In the genomic region with DNA sequence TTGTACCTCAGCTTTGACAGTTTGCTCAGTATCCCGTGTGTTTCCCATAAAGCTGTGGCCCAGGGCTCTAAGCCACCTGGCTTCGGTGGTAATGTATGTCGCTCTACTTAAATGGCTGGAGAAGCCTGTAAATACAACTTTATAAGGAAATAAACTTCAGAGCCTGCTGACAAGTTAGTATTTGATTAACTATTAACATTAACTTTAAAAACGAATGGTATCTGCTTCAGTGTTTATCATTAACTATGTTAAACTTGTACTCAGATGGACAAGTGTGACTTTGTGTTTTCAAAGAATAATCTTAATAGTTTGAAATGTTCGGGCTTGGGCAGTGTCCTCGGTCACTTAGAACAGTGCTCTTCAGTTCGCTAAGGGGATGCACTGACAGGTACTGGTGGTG, we compare ENCODE assay signal across 25 mouse cellular contexts.
"Had no signal": no experiment of that assay in that cellular context is flagged by ENCODE, and none has a peak within 500 bp of the region (broad histone marks: within the 10 kb centered on the region; RNA-seq: fewer than 3 reads in every experiment).

No protein-coding gene starts in this region.

- H3K27me3 ChIP-seq: heart, embryonic 12.5 days; hindbrain, embryonic 12.5 days; intestine, embryonic 15.5 days; liver, embryonic 13.5 days; liver, embryonic 15.5 days had no signal

- H3K36me3 ChIP-seq: liver, embryonic 13.5 days; liver, embryonic 15.5 days had no signal

- H3K27ac ChIP-seq: gastrocnemius, adult 2 months; heart, embryonic 10.5 days; hindbrain, embryonic 10.5 days; hindbrain, embryonic 12.5 days; hindbrain, embryonic 14.5 days; intestine, embryonic 15.5 days; left cerebral cortex, adult 2 months; limb, embryonic 10.5 days; limb, embryonic 12.5 days; liver, embryonic 13.5 days; liver, embryonic 15.5 days had no signal

- H3K4me1 ChIP-seq: limb, embryonic 10.5 days; liver, embryonic 13.5 days; liver, embryonic 15.5 days had no signal

- H3K4me2 ChIP-seq: heart, embryonic 12.5 days; hindbrain, embryonic 12.5 days; hindbrain, embryonic 14.5 days; intestine, embryonic 15.5 days; limb, embryonic 12.5 days; liver, embryonic 11.5 days; liver, embryonic 13.5 days; liver, embryonic 15.5 days had no signal

- DNase-seq: gastrocnemius, adult 2 months; gastrocnemius, postnatal 10 days; gastrocnemius, postnatal 25 days; heart, adult 18-20 months; heart, postnatal 10 days; heart, postnatal 4 days; kidney, postnatal 36 days; liver; liver, embryonic 13.5 days; liver, postnatal 0 days had no signal

- H3K4me3 ChIP-seq: gastrocnemius, adult 2 months; heart, embryonic 10.5 days; heart, embryonic 12.5 days; hindbrain, embryonic 10.5 days; hindbrain, embryonic 12.5 days; intestine, embryonic 15.5 days; layer of hippocampus, adult 2 months; left cerebral cortex, adult 2 months; limb, embryonic 10.5 days; limb, embryonic 12.5 days; liver, embryonic 13.5 days; liver, embryonic 15.5 days had no signal

- H3K9ac ChIP-seq: heart, embryonic 12.5 days; hindbrain, embryonic 12.5 days; hindbrain, embryonic 14.5 days; intestine, embryonic 15.5 days; limb, embryonic 12.5 days; liver, embryonic 13.5 days; liver, embryonic 15.5 days; liver, postnatal 0 days had no signal

- H3K9me3 ChIP-seq: heart, embryonic 10.5 days; heart, embryonic 12.5 days; hindbrain, embryonic 10.5 days; hindbrain, embryonic 12.5 days; intestine, embryonic 15.5 days; limb, embryonic 10.5 days; limb, embryonic 12.5 days; liver, embryonic 13.5 days; liver, embryonic 15.5 days had no signal

- ATAC-seq: forebrain, embryonic 16.5 days; hindbrain, embryonic 16.5 days; inflammation-experienced regulatory T-cells, adult 6 months; intestine, embryonic 15.5 days; liver, postnatal 0 days had no signal
